18 mouse cellular contexts compared by ENCODE assay signal in genomic region chr13:59472222-59472621, GRCm38 (mm10).
DNase-seq lines count a peak whose midpoint lies in the region; ATAC-seq and TF ChIP-seq lines count a peak whose summit lies in the region.
"Had no signal": no experiment of that assay in that cellular context is flagged by ENCODE, and none has a peak within 500 bp of the region (broad histone marks: within the 10 kb centered on the region; RNA-seq: fewer than 3 reads in every experiment).

No protein-coding gene starts in this region.

- no peak overlapping the region for H3K27ac ChIP-seq in kidney, adult 2 months (ENCODE audit: insufficient read depth, low read depth, low read length)
- no peak overlapping the region for H3K27ac ChIP-seq in kidney, embryonic 16.5 days (ENCODE audit: low read length)
- H3K27ac ChIP-seq in lung, embryonic 14.5 days (ENCODE audit: low read depth), result no peak overlapping the region
- no peak overlapping the region for H3K27ac ChIP-seq in stomach, postnatal 0 days (replicated peaks)
- H3K27ac ChIP-seq: embryonic facial prominence, embryonic 13.5 days; limb, embryonic 15.5 days; midbrain, embryonic 12.5 days; neural tube, embryonic 13.5 days had no signal

- no peaks in the 10 kb centered on the region; the same call in 1 of the 2 replicates for H3K36me3 ChIP-seq in kidney, adult 2 months (ENCODE audit: control insufficient read depth, insufficient read depth, low read length)
- H3K36me3 ChIP-seq in kidney, embryonic 16.5 days (ENCODE audit: insufficient read depth, low read length), result peaks cover 14% of the 10 kb centered on the region; the same call in 1 of the 2 replicates
- peaks cover 16% of the 10 kb centered on the region for H3K36me3 ChIP-seq in lung, embryonic 14.5 days (ENCODE audit: insufficient read depth)
- H3K36me3 ChIP-seq in stomach, postnatal 0 days (ENCODE audit: control insufficient read depth, insufficient read depth, low read length), result peaks cover 8% of the 10 kb centered on the region

- no peak for TF ChIP-seq POLR2A in kidney, adult 2 months (IDR thresholded peaks at IDR 0.05; ENCODE audit: low read depth, low read length)

- no peaks in the 10 kb centered on the region for H3K9me3 ChIP-seq in kidney, embryonic 16.5 days (ENCODE audit: low read length)
- no peaks in the 10 kb centered on the region for H3K9me3 ChIP-seq in lung, embryonic 14.5 days (ENCODE audit: low read depth, low read length)
- no peaks in the 10 kb centered on the region for H3K9me3 ChIP-seq in stomach, postnatal 0 days (ENCODE audit: control insufficient read depth, low read length)
- H3K9me3 ChIP-seq: embryonic facial prominence, embryonic 13.5 days; limb, embryonic 15.5 days; midbrain, embryonic 12.5 days; neural tube, embryonic 13.5 days had no signal

- 75% methylated on average over 5 of the region's 5 CpGs for WGBS in kidney, adult 2 months
- WGBS in kidney, embryonic 16.5 days, result 74% methylated on average over 5 of the region's 5 CpGs
- WGBS in lung, embryonic 14.5 days, result 84% methylated on average over 5 of the region's 5 CpGs
- 82% methylated on average over 5 of the region's 5 CpGs for WGBS in stomach, postnatal 0 days

- DNase-seq in cerebellum, postnatal 36 days, result peak; percentile 26 to 29
- no peak for DNase-seq in cerebellum, adult 18-20 months
- DNase-seq in kidney, adult 2 months, result peak; percentile 23
- no peak for DNase-seq in lung, embryonic 14.5 days
- DNase-seq in lung, postnatal 25 days (ENCODE audit: low spot score), result no peak
- DNase-seq in stomach, postnatal 0 days (ENCODE audit: low spot score), result no peak
- DNase-seq: adrenal gland, postnatal 25 days; cerebellum, adult 8-10 months; gastrocnemius, postnatal 25 days; layer of hippocampus, postnatal 36 days; thymus, postnatal 25 days had no signal

- ATAC-seq in kidney, embryonic 16.5 days (ENCODE audit: low FRiP score, low TSS enrichment), result no peak
- no peak for ATAC-seq in lung, embryonic 14.5 days (ENCODE audit: insufficient read depth)
- no peak for ATAC-seq in stomach, postnatal 0 days (ENCODE audit: low FRiP score, low TSS enrichment)
- ATAC-seq: forebrain, embryonic 14.5 days; inflammation-experienced regulatory T-cells, adult 6 months had no signal

- H3K9ac ChIP-seq in kidney, embryonic 16.5 days (replicated peaks; ENCODE audit: low read length), result no peak overlapping the region
- H3K9ac ChIP-seq in lung, embryonic 14.5 days, result no peak overlapping the region
- H3K9ac ChIP-seq in stomach, postnatal 0 days (ENCODE audit: low read length), result no peak overlapping the region
- H3K9ac ChIP-seq: embryonic facial prominence, embryonic 13.5 days; limb, embryonic 15.5 days; midbrain, embryonic 12.5 days; neural tube, embryonic 13.5 days had no signal

- H3K4me3 ChIP-seq in kidney, adult 2 months (ENCODE audit: insufficient read depth, low read depth, low read length), result no peak overlapping the region
- H3K4me3 ChIP-seq in kidney, embryonic 16.5 days (ENCODE audit: low read length), result no peak overlapping the region
- no peak overlapping the region for H3K4me3 ChIP-seq in lung, embryonic 14.5 days (ENCODE audit: low read depth, low read length)
- no peak overlapping the region for H3K4me3 ChIP-seq in stomach, postnatal 0 days (ENCODE audit: low read depth, low read length)
- H3K4me3 ChIP-seq: embryonic facial prominence, embryonic 13.5 days; limb, embryonic 15.5 days; midbrain, embryonic 12.5 days; neural tube, embryonic 13.5 days had no signal

- H3K27me3 ChIP-seq in kidney, adult 2 months (replicated peaks; ENCODE audit: control insufficient read depth, insufficient read depth, low read length), result no peaks in the 10 kb centered on the region
- H3K27me3 ChIP-seq in kidney, embryonic 16.5 days (ENCODE audit: insufficient read depth, low read length), result no peaks in the 10 kb centered on the region
- H3K27me3 ChIP-seq in lung, embryonic 14.5 days (ENCODE audit: insufficient read depth, low read length), result no peaks in the 10 kb centered on the region
- no peaks in the 10 kb centered on the region for H3K27me3 ChIP-seq in stomach, postnatal 0 days (ENCODE audit: control insufficient read depth, insufficient read depth, low read length)
- H3K27me3 ChIP-seq: embryonic facial prominence, embryonic 13.5 days; limb, embryonic 15.5 days; midbrain, embryonic 12.5 days; neural tube, embryonic 13.5 days had no signal

- H3K4me1 ChIP-seq in kidney, adult 2 months (ENCODE audit: control insufficient read depth, insufficient read depth, low read length), result no peaks in the 10 kb centered on the region
- H3K4me1 ChIP-seq in kidney, embryonic 16.5 days (ENCODE audit: insufficient read depth, low read length), result no peaks in the 10 kb centered on the region
- H3K4me1 ChIP-seq in lung, embryonic 14.5 days (ENCODE audit: insufficient read depth), result no peaks in the 10 kb centered on the region; the same call in 1 of the 2 replicates
- H3K4me1 ChIP-seq in stomach, postnatal 0 days (replicated peaks; ENCODE audit: control insufficient read depth, insufficient read depth), result peaks cover 2% of the 10 kb centered on the region; the same call in 1 of the 2 replicates
- H3K4me1 ChIP-seq: midbrain, embryonic 12.5 days had no signal

- no peak for TF ChIP-seq EP300 in stomach, postnatal 0 days (optimal IDR thresholded peaks at IDR 0.05)

- no peak overlapping the region for H3K4me2 ChIP-seq in kidney, embryonic 16.5 days (replicated peaks; ENCODE audit: low read depth, low read length)
- H3K4me2 ChIP-seq in lung, embryonic 14.5 days, result no peak overlapping the region
- no peak overlapping the region for H3K4me2 ChIP-seq in stomach, postnatal 0 days (replicated peaks; ENCODE audit: low read depth)
- H3K4me2 ChIP-seq: embryonic facial prominence, embryonic 13.5 days; limb, embryonic 15.5 days; midbrain, embryonic 12.5 days; neural tube, embryonic 13.5 days had no signal

- TF ChIP-seq CTCF in kidney, adult 2 months (conservative IDR thresholded peaks at IDR 0.05; ENCODE audit: insufficient read depth, insufficient read length, low read depth, low read length), result no peak
- TF ChIP-seq CTCF in lung, embryonic 14.5 days (IDR thresholded peaks at IDR 0.05; ENCODE audit: low read depth), result 0 out of 2 replicates have a peak, but pooled peaks have one; percentile 7
- peak; percentile 36; the same call in 1 of the 2 replicates for TF ChIP-seq CTCF in stomach, postnatal 0 days (IDR thresholded peaks at IDR 0.05; ENCODE audit: low read depth)

Comparison
In these comparisons a context has a peak if more than half of its experiments do, and no peak if none do; other contexts are left out.
1. DNase-seq: peak in cerebellum, postnatal 36 days (2 of 2) and kidney, adult 2 months (single experiment); none in cerebellum, adult 18-20 months (0 of 2), lung, embryonic 14.5 days (single experiment), lung, postnatal 25 days (single experiment) and stomach, postnatal 0 days (single experiment).